Mouse (Mus musculus) G1E (cell line): ENCODE measurements around the gene Ccdc85c. TPM values are rescaled to one million over a fixed set of nuclear protein-coding genes. Genes with fewer than 3 reads are reported as not detected.
A peak's percentile ranks its signal among the peaks of the same experiment; 100 is the strongest.

Source experiments
- ATAC-seq: 2 replicates; pipeline ENCODE4 v1.8.0; 2016; ENCODE audit warnings: mild to moderate bottlenecking; ENCODE audit not compliant: insufficient number of reproducible peaks, poor library complexity, low FRiP score, severe bottlenecking; ENCODE audit errors: extremely low read depth
- DNase-seq: peaks from one replicate; pipeline ENCODE4 v3.0.0; 2012; ENCODE audit warnings: low spot score
- H3K27me3 ChIP-seq: 2 replicates; pipeline ENCODE4 v1.6.1; 2012; ENCODE audit warnings: mild to moderate bottlenecking, low read length, inconsistent platforms; ENCODE audit not compliant: insufficient read depth
- H3K36me3 ChIP-seq: replicated peaks from 2 replicates; pipeline ENCODE3; 2012; ENCODE audit warnings: mild to moderate bottlenecking, inconsistent platforms
- H3K4me1 ChIP-seq: 2 replicates; pipeline ENCODE4 v1.6.1; 2012; ENCODE audit warnings: low read depth, low read length, inconsistent platforms, mixed read lengths; ENCODE audit not compliant: insufficient read depth
- H3K4me3 ChIP-seq: 2 replicates; pipeline ENCODE4 v1.5.1; 2012; ENCODE audit warnings: low read depth, mild to moderate bottlenecking, inconsistent platforms, low read length, moderate library complexity, mixed read lengths
- H3K9me3 ChIP-seq: replicated peaks from 2 replicates; pipeline ENCODE4 v1.6.1; 2012; ENCODE audit warnings: inconsistent platforms
- CTCF ChIP-seq: IDR thresholded peaks from 2 replicates; pipeline ENCODE4 v1.5.1; 2012; ENCODE audit warnings: low read depth, low read length, inconsistent platforms, mixed read lengths
- GATA1 ChIP-seq: IDR thresholded peaks from 2 replicates; pipeline ENCODE4 v1.6.1; 2012; ENCODE audit warnings: borderline replicate concordance, low read length, inconsistent platforms, mixed read lengths
- GATA2 ChIP-seq: IDR thresholded peaks from 2 replicates; pipeline ENCODE4 v1.6.1; 2012; ENCODE audit warnings: low read depth, low read length, inconsistent platforms, borderline replicate concordance
- POLR2AphosphoS5 ChIP-seq: IDR thresholded peaks from 2 replicates; pipeline ENCODE4 v1.6.1; 2012; ENCODE audit warnings: low read depth, low read length, inconsistent platforms; ENCODE audit not compliant: insufficient replicate concordance
- TAL1 ChIP-seq: conservative IDR thresholded peaks from 2 replicates; pipeline ENCODE4 v1.6.1; 2012; ENCODE audit warnings: low read depth, low read length, inconsistent platforms, mixed read lengths
- polyA plus RNA-seq: library from polyadenylated mRNA; stranded (reverse); fragments of >175 nt; gene quantifications from 2 replicates; pipeline ENCODE4 v1.2.3, GENCODE M21; 2012
- total RNA-seq, 2 experiments: library from RNA; stranded (forward) in 1 of 2; stranded (reverse) in 1 of 2; fragments of 200-1000 nt in 1 of 2; fragments of >200 nt in 1 of 2; fragmentation: Nextera tagmentation in 1 of 2; gene quantifications; 2 replicates each; pipeline ENCODE4 v1.2.3; 2014 to 2017

Ccdc85c gene
- total and polyA plus RNA-seq, 3 experiments, result 0.05 TPM; not detected in 2

GRCm38 (mm10) chr12:108172639-108173038 lies 102.6 kb downstream of the Ccdc85c start:
- TF ChIP-seq GATA1, result no peak
- TF ChIP-seq TAL1, result no peak
- TF ChIP-seq GATA2, result no peak
- no peak for TF ChIP-seq POLR2AphosphoS5
- TF ChIP-seq CTCF, result no peak
- Histone ChIP-seq H3K9me3 (no peaks in the 10 kb centered on the region), H3K27me3 (no peaks in the 10 kb centered on the region), H3K36me3 (peaks cover 51% of the 10 kb centered on the region), H3K4me1 (peaks cover 48% of the 10 kb centered on the region), H3K4me3 (no peak overlapping the region)
- DNase-seq, result no peak
- no peak for ATAC-seq

- DNase-seq, result no peak
- H3K9me3 ChIP-seq, result no peaks in the 10 kb centered on the region
- no peak for TF ChIP-seq CTCF
- no peak for TF ChIP-seq POLR2AphosphoS5
- no peak for TF ChIP-seq TAL1
- TF ChIP-seq GATA2, result no peak
- TF ChIP-seq GATA1, result no peak
- no peak for ATAC-seq
- peaks cover 53% of the 10 kb centered on the region for H3K36me3 ChIP-seq
- no peak overlapping the region for H3K4me3 ChIP-seq
- no peaks in the 10 kb centered on the region for H3K27me3 ChIP-seq
- peaks cover 46% of the 10 kb centered on the region for H3K4me1 ChIP-seq
Observed at GRCm38 (mm10) chr12:108171336-108171735, 103.9 kb downstream of the Ccdc85c start.

DNA sequence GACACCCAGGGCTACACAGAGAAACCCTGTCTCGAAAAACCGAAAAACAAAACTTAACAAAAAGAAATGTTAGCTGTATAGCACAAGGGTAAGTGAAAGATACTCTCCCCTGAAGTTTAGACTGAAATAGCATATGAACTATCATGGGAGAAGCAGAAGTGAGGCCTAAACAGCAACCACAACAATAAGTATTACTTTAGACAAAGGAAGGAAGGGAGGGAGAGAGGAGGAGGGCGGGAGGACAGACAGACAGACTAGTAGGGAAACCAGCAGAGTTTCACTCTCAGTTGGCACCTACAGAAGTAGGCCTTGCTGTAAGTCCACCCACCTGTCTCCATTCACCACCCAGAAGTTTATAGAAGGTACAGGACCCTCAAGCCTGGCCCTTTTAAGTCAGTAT lies 104.8 kb downstream of the Ccdc85c start:
- Histone ChIP-seq H3K36me3 (peaks cover 59% of the 10 kb centered on the region), H3K4me3 (no peak overlapping the region), H3K9me3 (no peaks in the 10 kb centered on the region), H3K27me3 (no peaks in the 10 kb centered on the region), H3K4me1 (peaks cover 44% of the 10 kb centered on the region)
- DNase-seq (no peak), ATAC-seq (no peak)
- TF ChIP-seq CTCF, result no peak
- no peak for TF ChIP-seq GATA1
- TF ChIP-seq GATA2, result no peak
- TF ChIP-seq POLR2AphosphoS5, result no peak
- TF ChIP-seq TAL1, result no peak

DNA sequence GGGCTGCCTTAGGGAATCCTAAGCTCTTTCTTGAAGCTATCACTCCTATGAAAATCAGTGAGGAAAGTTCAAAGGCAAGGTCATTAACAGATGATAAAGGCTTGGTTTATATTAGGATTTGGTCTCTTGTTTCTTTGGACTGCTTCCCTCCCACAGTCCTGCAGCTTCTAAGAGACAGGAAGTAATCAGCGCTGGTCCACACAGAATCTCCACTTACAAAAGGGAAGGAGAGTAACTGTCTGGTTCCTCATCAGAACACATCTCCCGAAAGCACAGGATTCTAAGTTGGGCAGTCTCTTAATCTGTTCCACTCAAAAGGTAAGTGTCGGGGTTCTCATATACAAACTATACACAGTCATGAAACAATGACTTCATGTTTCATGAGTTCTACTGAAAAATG lies 106.3 kb downstream of the Ccdc85c start:
- Histone ChIP-seq H3K4me1 (peaks cover 39% of the 10 kb centered on the region), H3K36me3 (peaks cover 64% of the 10 kb centered on the region), H3K27me3 (no peaks in the 10 kb centered on the region), H3K4me3 (no peak overlapping the region), H3K9me3 (no peaks in the 10 kb centered on the region)
- no peak for DNase-seq
- ATAC-seq, result no peak
- TF ChIP-seq TAL1 (no peak), GATA1 (no peak), GATA2 (no peak), POLR2AphosphoS5 (no peak), CTCF (no peak)

DNA sequence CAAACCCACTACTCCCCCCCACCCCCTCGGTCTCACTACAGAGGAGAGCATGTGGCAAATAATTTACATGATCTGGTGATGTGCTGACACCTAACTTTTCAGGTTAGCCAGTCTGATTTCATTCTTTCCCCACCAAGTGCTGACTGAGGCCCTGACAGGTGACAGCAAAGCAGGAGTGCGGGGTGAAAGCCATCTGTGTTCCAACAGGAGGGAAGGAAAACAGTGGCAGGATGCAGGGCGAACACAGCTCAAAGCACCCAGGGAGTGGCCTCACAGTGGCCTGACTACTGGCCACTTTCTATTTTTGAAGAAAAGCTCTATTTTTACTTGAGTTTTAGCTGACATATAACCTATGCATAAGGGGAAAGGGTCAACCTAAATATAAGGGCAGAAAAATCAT lies 111.5 kb downstream of the Ccdc85c start:
- Histone ChIP-seq H3K4me3 (no peak overlapping the region), H3K4me1 (peaks cover 13% of the 10 kb centered on the region), H3K9me3 (no peaks in the 10 kb centered on the region), H3K36me3 (peaks cover 86% of the 10 kb centered on the region), H3K27me3 (no peaks in the 10 kb centered on the region)
- DNase-seq, result no peak
- ATAC-seq, result no peak
- no peak for TF ChIP-seq TAL1
- no peak for TF ChIP-seq CTCF

DNA sequence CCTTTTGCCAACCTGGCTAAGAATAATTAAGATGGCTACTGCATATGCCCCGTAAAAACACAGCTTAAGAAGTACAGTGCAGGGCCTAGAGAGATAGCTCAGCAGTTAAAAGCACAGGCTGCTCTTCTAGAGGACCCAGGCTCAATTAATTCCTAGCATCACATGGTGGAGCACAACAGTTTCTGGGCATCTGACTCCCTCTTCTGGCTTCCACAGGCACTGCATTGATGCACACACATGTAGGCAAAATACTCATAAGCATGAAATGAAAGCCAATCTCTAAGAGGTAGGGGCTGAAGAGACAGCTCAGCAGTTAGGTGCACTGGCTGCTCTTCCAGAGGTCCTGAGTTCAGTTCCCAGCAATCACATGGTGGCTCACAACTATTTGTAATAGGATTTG lies 113.2 kb downstream of the Ccdc85c start:
- DNase-seq, result no peak
- H3K4me1 ChIP-seq, result peaks cover 7% of the 10 kb centered on the region
- TF ChIP-seq POLR2AphosphoS5 (no peak), CTCF (0 out of 2 replicates have a peak, but pooled peaks have one; percentile 20)
- H3K9me3 ChIP-seq, result no peaks in the 10 kb centered on the region
- H3K27me3 ChIP-seq, result no peaks in the 10 kb centered on the region
- H3K36me3 ChIP-seq, result peaks cover 87% of the 10 kb centered on the region
- ATAC-seq, result peak; percentile 25; the same call in 1 of the 2 replicates
- no peak overlapping the region for H3K4me3 ChIP-seq

DNA sequence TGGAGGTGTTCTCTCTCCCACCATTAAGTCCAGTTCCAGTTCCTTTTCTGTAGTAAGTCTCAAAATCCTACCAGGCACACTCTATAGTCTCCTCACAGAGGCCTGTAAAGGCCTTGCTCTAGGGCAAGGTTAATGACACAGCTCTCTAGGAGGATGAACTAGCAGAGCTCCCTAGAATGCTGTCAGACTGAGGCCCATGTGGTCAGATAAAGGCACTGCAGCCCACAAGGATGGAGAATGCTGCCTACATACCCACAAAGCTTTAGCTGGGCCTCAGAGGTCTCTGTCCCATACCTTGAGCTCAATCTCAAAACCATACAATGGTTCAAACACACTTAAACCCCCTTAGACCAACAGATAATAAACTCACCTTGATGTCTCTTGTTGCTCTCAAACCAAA lies 115.4 kb downstream of the Ccdc85c start:
- DNase-seq (no peak), ATAC-seq (peak; percentile 45)
- no peak for TF ChIP-seq GATA2
- no peak for TF ChIP-seq GATA1
- no peak for TF ChIP-seq TAL1
- TF ChIP-seq POLR2AphosphoS5, result no peak
- TF ChIP-seq CTCF, result no peak
- H3K36me3 ChIP-seq, result peaks cover 91% of the 10 kb centered on the region
- no peaks in the 10 kb centered on the region for H3K9me3 ChIP-seq
- no peak overlapping the region for H3K4me3 ChIP-seq
- H3K27me3 ChIP-seq, result no peaks in the 10 kb centered on the region
- H3K4me1 ChIP-seq, result no peaks in the 10 kb centered on the region

Other genes starting within 250 kb of the Ccdc85c start
- 84.2 and 95.0 TPM in 2 replicates for gene Setd3, start 96.1 kb downstream of the Ccdc85c start, total RNA-seq (2014; fragmentation: Nextera tagmentation)
- 107 and 114 TPM in 2 replicates for gene Setd3, start 96.1 kb downstream of the Ccdc85c start, total RNA-seq (2017)
- gene Setd3, start 96.1 kb downstream of the Ccdc85c start, polyA plus RNA-seq, result 16.6 and 18.8 TPM in 2 replicates
- gene Ccnk, start 95.8 kb downstream of the Ccdc85c start, total RNA-seq (2014; fragmentation: Nextera tagmentation), result 214 and 263 TPM in 2 replicates
- 13.9 and 14.3 TPM in 2 replicates for gene Ccnk, start 95.8 kb downstream of the Ccdc85c start, total RNA-seq (2017)
- gene Ccnk, start 95.8 kb downstream of the Ccdc85c start, polyA plus RNA-seq, result 206 and 220 TPM in 2 replicates
- gene Hhipl1, start 30.8 kb upstream of the Ccdc85c start, total RNA-seq (2014; fragmentation: Nextera tagmentation), result not detected in 2 replicates
- gene Hhipl1, start 30.8 kb upstream of the Ccdc85c start, total RNA-seq (2017), result 0.05 and 0.06 TPM in 2 replicates
- not detected in 2 replicates for gene Hhipl1, start 30.8 kb upstream of the Ccdc85c start, polyA plus RNA-seq
- not detected in 2 replicates for gene Cyp46a1, start 59.0 kb upstream of the Ccdc85c start, total RNA-seq (2014; fragmentation: Nextera tagmentation)
- gene Cyp46a1, start 59.0 kb upstream of the Ccdc85c start, total RNA-seq (2017), result 0.23 and 0.55 TPM in 2 replicates
- not detected in 2 replicates for gene Cyp46a1, start 59.0 kb upstream of the Ccdc85c start, polyA plus RNA-seq
- gene Eml1, start 95.5 kb upstream of the Ccdc85c start, total RNA-seq (2014; fragmentation: Nextera tagmentation), result not detected in 2 replicates
- 0.05 and 0.12 TPM in 2 replicates for gene Eml1, start 95.5 kb upstream of the Ccdc85c start, total RNA-seq (2017)
- not detected in 2 replicates for gene Eml1, start 95.5 kb upstream of the Ccdc85c start, polyA plus RNA-seq